Mouse (Mus musculus): ENCODE results near the gene Ptpre. TPM values are rescaled to one million over a fixed set of nuclear protein-coding genes. Genes with fewer than 3 reads are reported as not detected.
"Not testable (repeated sequence)": the region's sequence is repeated elsewhere in the genome, so short reads cannot be mapped to it uniquely, and the experiment has no call there.

Gene Ptpre
- polyA plus RNA-seq, 1 experiment from 2014 or later, result 2.3 TPM

DNA sequence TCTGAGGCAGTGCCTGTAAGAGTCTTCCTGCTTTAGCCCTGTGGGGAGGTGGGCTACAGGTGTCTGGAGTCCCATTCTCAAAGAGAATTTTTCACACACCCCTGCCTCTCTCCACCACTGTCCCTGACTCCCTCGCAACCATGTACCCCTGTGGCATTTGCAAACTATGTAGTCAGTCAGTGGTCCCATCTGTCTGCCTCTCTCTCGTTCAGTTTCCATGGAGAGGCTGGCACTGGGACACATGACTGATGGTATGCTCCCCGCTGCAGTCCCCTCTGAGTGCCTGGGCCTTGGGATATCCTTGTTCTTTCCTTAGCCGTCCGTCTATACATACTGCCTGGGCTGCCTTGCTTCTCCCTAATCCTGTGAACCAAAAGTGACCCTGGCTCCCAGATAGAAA lies 28.7 kb downstream of the Ptpre start:
- no peak overlapping the region for H3K4me2 ChIP-seq
- DNase-seq (no peak), ATAC-seq (ENCODE audit: insufficient read depth) (no peak)
- H3K9me3 ChIP-seq (ENCODE audit: low read depth, low read length), result no peaks in the 10 kb centered on the region
- no peaks in the 10 kb centered on the region for H3K36me3 ChIP-seq (ENCODE audit: insufficient read depth)
- no peak for TF ChIP-seq CTCF (IDR thresholded peaks at IDR 0.05; ENCODE audit: low read depth)
- WGBS, result 67% methylated on average over 5 of the region's 5 CpGs
- H3K27ac ChIP-seq (ENCODE audit: low read depth), result no peak overlapping the region
- no peaks in the 10 kb centered on the region for H3K4me1 ChIP-seq (ENCODE audit: insufficient read depth)
- no peaks in the 10 kb centered on the region for H3K27me3 ChIP-seq (ENCODE audit: insufficient read depth, low read length)
- no peak overlapping the region for H3K9ac ChIP-seq
- no peak overlapping the region for H3K4me3 ChIP-seq (ENCODE audit: low read depth, low read length)

DNA sequence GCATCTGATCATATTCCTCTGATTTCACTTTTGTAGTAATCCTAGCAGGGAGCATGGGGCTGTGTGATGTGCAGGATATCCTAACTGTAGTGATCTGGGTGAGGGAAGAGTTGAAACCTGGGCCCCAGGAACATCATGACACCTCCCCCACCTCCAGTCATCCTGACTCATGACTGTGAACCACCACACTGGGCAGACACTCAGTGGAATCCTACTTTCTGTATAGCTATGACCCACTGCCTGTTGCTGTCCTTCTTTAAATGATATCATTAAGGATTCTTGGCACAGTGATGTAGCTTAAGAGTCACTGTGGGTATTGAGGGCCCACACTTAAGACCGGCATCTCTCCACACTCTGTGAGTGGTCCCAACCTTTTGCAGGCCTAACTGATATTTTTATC lies 30.3 kb downstream of the Ptpre start:
- H3K9ac ChIP-seq, result no peak overlapping the region
- 73% methylated on average over 1 of the region's 1 CpGs for WGBS
- no peak for DNase-seq

DNA sequence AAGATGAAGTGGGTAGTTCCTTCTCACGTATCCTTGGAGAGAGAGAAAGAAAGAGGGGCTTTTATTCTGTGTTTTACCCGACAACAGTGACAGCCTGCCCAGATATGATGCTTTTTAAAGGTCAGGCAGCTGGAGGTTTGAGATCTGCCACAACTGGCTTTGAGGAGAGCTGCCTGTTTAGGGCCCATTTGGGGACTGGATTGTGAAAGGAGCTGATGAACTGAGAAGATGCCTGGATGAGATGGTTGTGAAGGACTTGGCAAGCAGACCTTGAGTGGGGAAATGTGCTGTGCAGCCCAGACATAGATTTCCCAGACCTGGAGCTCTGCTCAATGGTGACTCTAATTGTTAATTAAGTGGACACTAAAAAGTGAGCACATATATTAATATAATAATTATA lies 31.3 kb downstream of the Ptpre start:
- no peak for TF ChIP-seq CTCF (IDR thresholded peaks at IDR 0.05; ENCODE audit: low read depth)
- no peaks in the 10 kb centered on the region for H3K9me3 ChIP-seq (ENCODE audit: low read depth, low read length)
- no peaks in the 10 kb centered on the region for H3K36me3 ChIP-seq (ENCODE audit: insufficient read depth)
- no peak overlapping the region for H3K4me3 ChIP-seq (ENCODE audit: low read depth, low read length)
- DNase-seq, result no peak
- 65% methylated on average over 2 of the region's 2 CpGs for WGBS
- no peaks in the 10 kb centered on the region for H3K4me1 ChIP-seq (ENCODE audit: insufficient read depth)
- ATAC-seq (ENCODE audit: insufficient read depth), result no peak
- H3K9ac ChIP-seq, result no peak overlapping the region
- H3K4me2 ChIP-seq, result no peak overlapping the region
- no peak overlapping the region for H3K27ac ChIP-seq (ENCODE audit: low read depth)
- H3K27me3 ChIP-seq (ENCODE audit: insufficient read depth, low read length), result no peaks in the 10 kb centered on the region

More for the DNA sequence above, 30.3 kb downstream of the Ptpre start:
- Histone ChIP-seq H3K27ac (ENCODE audit: low read depth) (no peak overlapping the region), H3K36me3 (ENCODE audit: insufficient read depth) (no peaks in the 10 kb centered on the region), H3K9me3 (ENCODE audit: low read depth, low read length) (no peaks in the 10 kb centered on the region), H3K4me3 (ENCODE audit: low read depth, low read length) (no peak overlapping the region), H3K27me3 (ENCODE audit: insufficient read depth, low read length) (no peaks in the 10 kb centered on the region), H3K4me1 (ENCODE audit: insufficient read depth) (no peaks in the 10 kb centered on the region), H3K4me2 (no peak overlapping the region)
- no peak for ATAC-seq (ENCODE audit: insufficient read depth)
- TF ChIP-seq CTCF (IDR thresholded peaks at IDR 0.05; ENCODE audit: low read depth), result no peak

DNA sequence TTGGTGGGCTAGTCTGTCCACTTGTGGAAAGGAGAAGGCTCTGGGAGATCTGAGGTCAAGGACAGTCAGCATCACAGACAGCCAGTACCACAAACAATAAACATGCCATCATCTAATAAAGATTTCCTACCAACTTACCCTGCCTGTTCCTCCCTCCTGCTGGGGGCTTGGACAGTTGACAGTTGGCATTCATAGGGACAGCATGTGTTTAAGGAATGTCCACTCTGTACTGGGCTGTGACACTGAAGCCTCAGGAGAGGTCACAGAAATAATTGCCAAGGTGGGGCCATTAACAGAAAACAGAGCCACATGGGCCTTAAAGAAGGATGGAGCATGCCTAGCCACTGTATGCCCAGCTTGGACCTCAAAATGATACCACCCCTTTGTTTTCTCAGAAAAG lies 34.1 kb downstream of the Ptpre start:
- no peak for ATAC-seq (ENCODE audit: insufficient read depth)
- no peak for TF ChIP-seq CTCF (IDR thresholded peaks at IDR 0.05; ENCODE audit: low read depth)
- no peak overlapping the region for H3K27ac ChIP-seq (ENCODE audit: low read depth)

DNA sequence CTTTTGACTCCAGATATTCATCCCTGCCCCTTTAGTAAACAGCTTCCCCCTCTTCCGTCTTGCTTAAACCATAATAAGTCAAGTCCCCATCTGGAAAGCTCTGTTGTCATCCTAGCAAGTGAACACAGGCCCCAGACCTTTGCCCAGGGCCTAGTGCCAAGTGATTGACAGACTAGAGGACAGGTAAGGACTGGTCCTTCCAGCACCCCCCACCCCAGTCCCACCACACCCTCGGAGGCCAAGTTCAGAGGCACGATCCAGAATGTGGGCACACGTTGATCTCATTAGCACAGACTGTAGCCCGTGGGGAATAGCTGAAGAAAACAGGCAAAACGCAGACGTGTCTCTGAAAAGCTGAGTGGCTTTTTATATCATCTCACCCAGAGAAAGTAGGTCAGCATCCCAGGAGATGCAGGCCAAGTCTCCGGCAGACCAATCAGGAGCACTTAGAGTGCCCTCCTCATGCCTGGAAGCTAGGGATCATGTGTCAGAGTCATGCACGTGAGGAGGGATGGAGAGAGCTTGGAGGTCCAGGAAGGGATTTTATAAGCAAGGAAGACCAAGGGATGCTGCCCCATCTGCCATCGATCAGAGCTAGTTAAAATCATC lies 34.8 kb downstream of the Ptpre start:
- H3K27me3 ChIP-seq (ENCODE audit: insufficient read depth, low read length), result no peaks in the 10 kb centered on the region
- H3K36me3 ChIP-seq (ENCODE audit: insufficient read depth), result no peaks in the 10 kb centered on the region
- TF ChIP-seq CTCF (IDR thresholded peaks at IDR 0.05; ENCODE audit: low read depth), result no peak
- WGBS, result 38% methylated on average over 10 of the region's 10 CpGs
- H3K4me1 ChIP-seq (ENCODE audit: insufficient read depth), result no peaks in the 10 kb centered on the region
- DNase-seq (no peak), ATAC-seq (ENCODE audit: insufficient read depth) (no peak)
- H3K27ac ChIP-seq (ENCODE audit: low read depth), result no peak overlapping the region
- no peak overlapping the region for H3K4me3 ChIP-seq (ENCODE audit: low read depth, low read length)
- no peaks in the 10 kb centered on the region for H3K9me3 ChIP-seq (ENCODE audit: low read depth, low read length)
- no peak overlapping the region for H3K4me2 ChIP-seq
- no peak overlapping the region for H3K9ac ChIP-seq

More for the DNA sequence above, 34.1 kb downstream of the Ptpre start:
- H3K4me1 ChIP-seq (ENCODE audit: insufficient read depth), result no peaks in the 10 kb centered on the region
- H3K9me3 ChIP-seq (ENCODE audit: low read depth, low read length), result no peaks in the 10 kb centered on the region
- no peak overlapping the region for H3K4me3 ChIP-seq (ENCODE audit: low read depth, low read length)
- H3K4me2 ChIP-seq, result no peak overlapping the region
- no peak overlapping the region for H3K9ac ChIP-seq
- DNase-seq, result no peak
- no peaks in the 10 kb centered on the region for H3K27me3 ChIP-seq (ENCODE audit: insufficient read depth, low read length)
- no peaks in the 10 kb centered on the region for H3K36me3 ChIP-seq (ENCODE audit: insufficient read depth)

DNA sequence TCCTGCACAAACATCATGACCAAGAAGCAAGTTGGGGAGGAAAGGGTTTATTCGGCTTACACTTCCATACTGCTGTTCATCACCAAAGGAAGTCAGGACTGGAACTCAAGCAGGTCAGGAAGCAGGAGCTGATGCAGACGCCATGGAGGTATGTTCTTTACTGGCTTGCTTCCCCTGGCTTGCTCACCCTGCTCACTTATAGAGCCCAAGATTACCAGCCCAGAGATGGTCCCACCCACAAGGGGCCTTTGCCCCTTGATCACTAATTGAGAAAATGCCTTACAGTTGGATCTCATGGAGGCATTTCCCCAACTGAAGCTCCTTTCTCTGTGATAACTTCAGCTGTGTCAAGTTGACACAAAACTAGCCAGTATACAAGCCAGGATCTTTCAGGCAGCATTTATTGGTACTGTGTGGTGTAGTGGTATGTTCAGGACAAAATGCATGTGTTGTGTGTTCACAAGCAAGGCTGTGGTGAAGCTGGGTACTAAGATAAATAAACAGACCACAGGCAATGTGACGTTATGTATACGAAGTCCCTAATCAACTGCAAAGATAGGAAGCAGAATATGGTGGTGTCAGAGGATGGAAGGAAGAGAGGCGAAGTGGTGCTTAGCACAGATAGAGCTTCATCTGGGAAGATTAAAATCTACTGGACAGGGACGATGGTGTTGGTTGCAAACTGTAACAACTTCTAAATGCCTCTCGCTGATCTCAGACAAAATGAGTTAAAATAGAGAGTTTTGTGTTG lies 38.2 kb downstream of the Ptpre start:
- H3K4me3 ChIP-seq (ENCODE audit: low read depth, low read length); H3K27me3 ChIP-seq (ENCODE audit: insufficient read depth, low read length); H3K4me2 ChIP-seq; DNase-seq; H3K9ac ChIP-seq; H3K4me1 ChIP-seq (ENCODE audit: insufficient read depth); H3K27ac ChIP-seq (ENCODE audit: low read depth); H3K9me3 ChIP-seq (ENCODE audit: low read depth, low read length); ATAC-seq (ENCODE audit: insufficient read depth); H3K36me3 ChIP-seq (ENCODE audit: insufficient read depth): not testable (repeated sequence)
- WGBS, result 50% methylated on average over 7 of the region's 7 CpGs

DNA sequence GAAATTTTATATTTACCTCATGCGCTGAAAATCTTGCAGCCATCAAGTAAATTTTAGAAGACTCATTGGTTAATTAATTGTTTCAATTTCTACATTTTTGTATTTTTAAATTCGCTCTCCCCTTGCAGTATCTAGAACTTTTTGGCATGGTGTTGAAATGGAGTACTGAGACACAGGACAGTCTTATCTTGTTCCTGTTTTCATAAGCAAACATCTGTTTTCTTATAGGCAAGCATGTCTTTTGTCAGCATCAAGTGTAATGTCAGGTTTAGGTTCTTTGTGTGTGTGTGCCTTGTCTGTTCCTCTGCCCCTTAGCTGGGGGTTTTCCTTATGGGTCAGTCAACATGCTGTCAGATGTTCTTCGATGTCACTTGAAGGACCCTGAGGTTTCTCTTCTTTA lies 39.0 kb downstream of the Ptpre start:
- no peaks in the 10 kb centered on the region for H3K4me1 ChIP-seq (ENCODE audit: insufficient read depth)
- H3K9me3 ChIP-seq (ENCODE audit: low read depth, low read length), result no peaks in the 10 kb centered on the region
- H3K9ac ChIP-seq, result no peak overlapping the region
- no peaks in the 10 kb centered on the region for H3K36me3 ChIP-seq (ENCODE audit: insufficient read depth)
- H3K4me2 ChIP-seq, result no peak overlapping the region
- no peak for DNase-seq
- H3K27ac ChIP-seq (ENCODE audit: low read depth), result no peak overlapping the region
- WGBS, result 83% methylated on average over 3 of the region's 3 CpGs
- no peak for TF ChIP-seq CTCF (IDR thresholded peaks at IDR 0.05; ENCODE audit: low read depth)
- H3K27me3 ChIP-seq (ENCODE audit: insufficient read depth, low read length), result no peaks in the 10 kb centered on the region
- ATAC-seq (ENCODE audit: insufficient read depth), result no peak
- no peak overlapping the region for H3K4me3 ChIP-seq (ENCODE audit: low read depth, low read length)

Data from lung, embryonic 14.5 days (tissue).